Comparison of ENCODE assay signal across 8 mouse cellular contexts in the genomic region with DNA sequence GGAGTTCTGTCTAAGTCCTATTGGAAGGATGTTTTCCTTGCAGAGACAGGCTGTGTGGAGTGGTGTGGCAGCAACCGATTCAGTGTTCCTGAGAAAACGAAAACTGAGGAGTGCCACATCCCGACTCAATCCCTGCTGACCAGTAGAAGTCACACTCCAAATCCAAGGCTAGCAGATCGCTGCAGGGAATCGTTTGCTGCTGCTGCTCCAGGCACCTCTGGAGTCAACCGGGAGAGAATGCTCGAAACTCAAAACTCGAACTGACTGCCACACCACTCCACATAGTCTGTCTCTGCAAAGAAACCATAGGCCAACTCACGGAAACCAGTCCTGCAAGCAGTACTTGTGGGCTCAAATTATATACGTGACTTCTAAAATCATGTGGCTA. TPM values are rescaled to one million over a fixed set of nuclear protein-coding genes. Genes with fewer than 3 reads are reported as not detected.
DNase-seq lines count a peak whose midpoint lies in the region; ATAC-seq and TF ChIP-seq lines count a peak whose summit lies in the region.

No protein-coding gene starts in this region.

- peak overlapping the region; percentile 54 for H3K4me3 ChIP-seq in heart, embryonic 11.5 days (ENCODE audit: low read depth, low read length)
- peak overlapping the region; percentile 76 to 86 for H3K4me3 ChIP-seq in ES-E14 (ENCODE audit: insufficient read depth in 1 of 2, low read depth in 1 of 2, low read length in 2 of 2, poor library complexity in 1 of 2, severe bottlenecking in 1 of 2)
- peak overlapping the region; percentile 76 for H3K4me3 ChIP-seq in kidney, embryonic 16.5 days (ENCODE audit: low read length)
- H3K4me3 ChIP-seq in midbrain, embryonic 10.5 days, result peak overlapping the region; percentile 69

- 31% methylated on average over 10 of the region's 10 CpGs for WGBS in heart, embryonic 11.5 days (ENCODE audit: insufficient replicate concordance)
- WGBS in kidney, embryonic 16.5 days, result 16% methylated on average over 10 of the region's 10 CpGs
- WGBS in midbrain, embryonic 10.5 days, result 31% methylated on average over 10 of the region's 10 CpGs

- H3K27ac ChIP-seq in heart, embryonic 11.5 days (ENCODE audit: low read depth, low read length), result peak overlapping the region; percentile 90
- H3K27ac ChIP-seq in ES-E14 (ENCODE audit: insufficient read depth, low read depth, low read length, poor library complexity, severe bottlenecking), result no peak overlapping the region
- H3K27ac ChIP-seq in kidney, embryonic 16.5 days (ENCODE audit: low read length), result peak overlapping the region; percentile 99
- H3K27ac ChIP-seq in midbrain, embryonic 10.5 days (replicated peaks), result peak overlapping the region; percentile 98

- H3K4me1 ChIP-seq in heart, embryonic 11.5 days (ENCODE audit: control insufficient read depth, insufficient read depth, low read length), result peaks cover 10% of the 10 kb centered on the region
- no peaks in the 10 kb centered on the region for H3K4me1 ChIP-seq in ES-E14 (ENCODE audit: control insufficient read depth in 2 of 2, insufficient read depth in 2 of 2, low read length in 2 of 2, poor library complexity in 1 of 2)
- H3K4me1 ChIP-seq in kidney, embryonic 16.5 days (ENCODE audit: insufficient read depth, low read length), result peaks cover 17% of the 10 kb centered on the region
- peaks cover 27% of the 10 kb centered on the region for H3K4me1 ChIP-seq in midbrain, embryonic 10.5 days

- peak overlapping the region; percentile 91 for H3K4me2 ChIP-seq in heart, embryonic 11.5 days
- peak overlapping the region; percentile 89 for H3K4me2 ChIP-seq in kidney, embryonic 16.5 days (replicated peaks; ENCODE audit: low read depth, low read length)

- H3K9ac ChIP-seq in heart, embryonic 11.5 days (ENCODE audit: low read depth, low read length), result peak overlapping the region; percentile 88
- H3K9ac ChIP-seq in ES-E14 (ENCODE audit: insufficient read depth, low read depth, low read length, poor library complexity, severe bottlenecking), result peak overlapping the region; percentile 84
- H3K9ac ChIP-seq in kidney, embryonic 16.5 days (replicated peaks; ENCODE audit: low read length), result peak overlapping the region; percentile 93

- ATAC-seq in heart, embryonic 11.5 days (replicated peaks; ENCODE audit: insufficient number of reproducible peaks, low FRiP score, low TSS enrichment), result no peak
- peak; percentile 27 for ATAC-seq in erythroid progenitor cell, adult 5-6 weeks (replicated peaks; ENCODE audit: low FRiP score, poor library complexity, severe bottlenecking)
- ATAC-seq in kidney, embryonic 16.5 days (ENCODE audit: low FRiP score, low TSS enrichment), result peak; percentile 9; the same call in 1 of the 2 replicates

- H3K36me3 ChIP-seq in heart, embryonic 11.5 days (ENCODE audit: control insufficient read depth, insufficient read depth, low read length), result no peaks in the 10 kb centered on the region
- no peaks in the 10 kb centered on the region for H3K36me3 ChIP-seq in ES-E14 (ENCODE audit: control insufficient read depth, insufficient read depth, low read length, poor library complexity, severe bottlenecking)
- no peaks in the 10 kb centered on the region for H3K36me3 ChIP-seq in kidney, embryonic 16.5 days (ENCODE audit: insufficient read depth, low read length)
- 0 out of 2 replicates have a peak, but pooled peaks cover 3% of the 10 kb centered on the region for H3K36me3 ChIP-seq in midbrain, embryonic 10.5 days

- no peak for DNase-seq in heart, postnatal 10 days
- DNase-seq in ES-E14 (ENCODE audit: low read depth, low spot score), result no peak
- no peak for DNase-seq in midbrain, embryonic 10.5 days (ENCODE audit: low spot score)
- DNase-seq in MN1 (ENCODE audit: low spot score), result no peak
- DNase-seq in adipocyte (ENCODE audit: low spot score), result no peak

- intact Hi-C loops in heart, postnatal 10 days (cut with DNase I), result no loop called here

- in situ Hi-C loops in ES-E14 (cut with MboI; ENCODE audit: low sequenced_read_pairs in 2 of 2, unreplicated experiment in 2 of 2), result no loop called here

- H3K9me3 ChIP-seq in heart, embryonic 11.5 days (replicated peaks; ENCODE audit: control insufficient read depth, low read length), result no peaks in the 10 kb centered on the region
- H3K9me3 ChIP-seq in ES-E14 (ENCODE audit: control insufficient read depth, insufficient read depth, low read depth, low read length), result no peaks in the 10 kb centered on the region
- H3K9me3 ChIP-seq in kidney, embryonic 16.5 days (ENCODE audit: low read length), result peaks cover 5% of the 10 kb centered on the region; the same call in 1 of the 2 replicates
- H3K9me3 ChIP-seq in midbrain, embryonic 10.5 days (replicated peaks), result no peaks in the 10 kb centered on the region

- no peaks in the 10 kb centered on the region for H3K27me3 ChIP-seq in heart, embryonic 11.5 days (ENCODE audit: control insufficient read depth, insufficient read depth, low read length)
- no peaks in the 10 kb centered on the region for H3K27me3 ChIP-seq in kidney, embryonic 16.5 days (ENCODE audit: insufficient read depth, low read length)
- no peaks in the 10 kb centered on the region for H3K27me3 ChIP-seq in midbrain, embryonic 10.5 days (ENCODE audit: low read depth, poor library complexity, severe bottlenecking)

TF ChIP-seq in ES-E14, 5 proteins besides CTCF, POLR2A, EP300 and RAD21:
- TF ChIP-seq CHD2 (IDR thresholded peaks at IDR 0.05; ENCODE audit: low read depth, low read length) (no peak), ZNF384 (IDR thresholded peaks at IDR 0.05; ENCODE audit: low read depth, low read length) (no peak)

RNA-seq across cellular contexts. Expression of gene Kdm8, which starts 0.4 kb away (rescaled TPM):
- 7.8 and 7.9 TPM in 2 replicates for polyA plus RNA-seq in heart, embryonic 11.5 days (2014; fragmentation: Nextera tagmentation; extraction: Ambion mirVana)
- total RNA-seq in heart, postnatal 10 days (2021), result 1 to 10 TPM; 3.7 to 3.9 TPM
- total RNA-seq in ES-E14 (2012; rRNA removed), result 4.8 and 6.7 TPM in 2 replicates
- 1.3 and 2.2 TPM in 2 replicates for total RNA-seq in erythroid progenitor cell, adult 5-6 weeks (2015; ENCODE audit: low replicate concordance)
- total RNA-seq in erythroid progenitor cell, adult 5-6 weeks (2017; ENCODE audit: low replicate concordance), result 1.3 and 3.9 TPM in 2 replicates
- polyA plus RNA-seq in kidney, embryonic 16.5 days (2015; fragmentation: Nextera tagmentation; extraction: Ambion mirVana), result 13.3 and 14.1 TPM in 2 replicates
- polyA plus RNA-seq in midbrain, embryonic 10.5 days (2016; fragmentation: Nextera tagmentation; extraction: Ambion mirVana), result 14.8 and 15.5 TPM in 2 replicates

RNA-seq across cellular contexts. Expression of gene Nsmce1, which starts 47.3 kb away (rescaled TPM):
- polyA plus RNA-seq in heart, embryonic 11.5 days (2014; fragmentation: Nextera tagmentation; extraction: Ambion mirVana), result 111 TPM in 2 replicates
- 10 to 100 TPM; 43.6 to 45.8 TPM for total RNA-seq in heart, postnatal 10 days (2021)
- 62.5 and 72.3 TPM in 2 replicates for total RNA-seq in ES-E14 (2012; rRNA removed)
- total RNA-seq in erythroid progenitor cell, adult 5-6 weeks (2015; ENCODE audit: low replicate concordance), result 36.9 and 58.7 TPM in 2 replicates
- total RNA-seq in erythroid progenitor cell, adult 5-6 weeks (2017; ENCODE audit: low replicate concordance), result 51.3 and 53.6 TPM in 2 replicates
- 131 and 137 TPM in 2 replicates for polyA plus RNA-seq in kidney, embryonic 16.5 days (2015; fragmentation: Nextera tagmentation; extraction: Ambion mirVana)
- polyA plus RNA-seq in midbrain, embryonic 10.5 days (2016; fragmentation: Nextera tagmentation; extraction: Ambion mirVana), result 129 and 133 TPM in 2 replicates
